Mouse (Mus musculus) hindbrain, embryonic 16.5 days (tissue): ENCODE measurements around the gene Stard5. TPM values are rescaled to one million over a fixed set of nuclear protein-coding genes. Genes with fewer than 3 reads are reported as not detected.

Experiments
- ATAC-seq: fragments of 200-750 bp; cut with Nextera tagmentation; 2 replicates; pipeline ENCODE4 v1.8.0; 2017; ENCODE audit warnings: moderate TSS enrichment, moderate library complexity
- H3K27ac ChIP-seq: fragments of 300-500 bp; sonication (generic); 2 replicates; pipeline ENCODE4 v1.5.1; 2014; ENCODE audit warnings: low read depth, mild to moderate bottlenecking, control low read depth, low read length, moderate library complexity
- H3K27me3 ChIP-seq: fragments of 300-500 bp; sonication (generic); replicated peaks from 2 replicates; pipeline ENCODE4 v1.6.1; 2014; ENCODE audit warnings: low read length; ENCODE audit not compliant: control insufficient read depth, insufficient read depth
- H3K36me3 ChIP-seq: fragments of 300-500 bp; sonication (generic); 2 replicates; pipeline ENCODE4 v1.6.1; 2014; ENCODE audit warnings: mild to moderate bottlenecking, low read length, moderate library complexity, mixed read lengths; ENCODE audit not compliant: control insufficient read depth, insufficient read depth
- H3K4me1 ChIP-seq: fragments of 300-500 bp; sonication (generic); 2 replicates; pipeline ENCODE4 v1.6.1; 2014; ENCODE audit warnings: low read depth, low read length; ENCODE audit not compliant: control insufficient read depth, insufficient read depth
- H3K4me2 ChIP-seq: fragments of 300-500 bp; sonication (generic); 2 replicates; pipeline ENCODE4 v1.6.1; 2014; ENCODE audit warnings: mild to moderate bottlenecking, low read length, control low read depth, moderate library complexity
- H3K4me3 ChIP-seq: fragments of 300-500 bp; sonication (generic); 2 replicates; pipeline ENCODE4 v1.5.1; 2014; ENCODE audit warnings: mild to moderate bottlenecking, low read length, control low read depth, moderate library complexity
- H3K9ac ChIP-seq: fragments of 300-500 bp; sonication (generic); 2 replicates; pipeline ENCODE4 v1.6.1; 2014; ENCODE audit warnings: low read depth, mild to moderate bottlenecking, control low read depth, low read length, moderate library complexity
- H3K9me3 ChIP-seq: fragments of 300-500 bp; sonication (generic); 2 replicates; pipeline ENCODE4 v1.6.1; 2014; ENCODE audit warnings: mild to moderate bottlenecking, low read length, moderate library complexity; ENCODE audit not compliant: control insufficient read depth
- WGBS: fragments of 180-500 bp; shearing (Covaris S2); extraction: QIAGEN DNeasy Blood & Tissue Kit; methylation state at CpG from one replicate; pipeline ENCODE4 v1.1.7; 2014; 5-methylcytosine and 5-hydroxymethylcytosine counted together
- polyA plus RNA-seq: library from polyadenylated mRNA; unstranded; fragments of >200 nt; fragmentation: Nextera tagmentation; extraction: Ambion mirVana; gene quantifications from 2 replicates; pipeline ENCODE4 v1.2.1, GENCODE M21; 2015

Stard5 gene
- polyA plus RNA-seq, 1 experiment from 2014 or later, result 7.3 TPM

DNA sequence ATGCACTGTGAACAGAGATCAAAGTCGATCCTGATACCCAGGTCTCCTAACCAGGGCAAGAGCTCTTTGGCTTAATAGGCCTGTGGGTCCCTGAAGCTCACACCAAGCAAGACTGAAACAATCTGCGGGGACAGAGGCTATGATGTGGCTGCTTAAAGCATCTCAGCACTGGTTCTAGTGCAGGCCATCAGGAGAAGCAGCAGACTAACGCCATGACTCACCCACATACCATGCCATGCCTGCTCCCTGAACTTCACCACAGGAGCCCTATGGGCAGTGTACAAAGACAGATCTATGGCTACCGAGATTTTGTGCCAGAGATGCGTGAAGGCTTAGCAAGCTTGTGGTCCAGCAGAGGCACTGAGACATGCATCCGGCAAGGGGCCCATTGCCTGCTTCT is 39.8 kb downstream of the Stard5 start:
- 91% methylated on average over 6 of the region's 6 CpGs for WGBS
- Histone ChIP-seq H3K36me3 (no peaks in the 10 kb centered on the region), H3K27me3 (no peaks in the 10 kb centered on the region), H3K9ac (no peak overlapping the region), H3K4me1 (no peaks in the 10 kb centered on the region), H3K4me2 (no peak overlapping the region), H3K4me3 (no peak overlapping the region), H3K9me3 (no peaks in the 10 kb centered on the region), H3K27ac (no peak overlapping the region)
- no peak for ATAC-seq

DNA sequence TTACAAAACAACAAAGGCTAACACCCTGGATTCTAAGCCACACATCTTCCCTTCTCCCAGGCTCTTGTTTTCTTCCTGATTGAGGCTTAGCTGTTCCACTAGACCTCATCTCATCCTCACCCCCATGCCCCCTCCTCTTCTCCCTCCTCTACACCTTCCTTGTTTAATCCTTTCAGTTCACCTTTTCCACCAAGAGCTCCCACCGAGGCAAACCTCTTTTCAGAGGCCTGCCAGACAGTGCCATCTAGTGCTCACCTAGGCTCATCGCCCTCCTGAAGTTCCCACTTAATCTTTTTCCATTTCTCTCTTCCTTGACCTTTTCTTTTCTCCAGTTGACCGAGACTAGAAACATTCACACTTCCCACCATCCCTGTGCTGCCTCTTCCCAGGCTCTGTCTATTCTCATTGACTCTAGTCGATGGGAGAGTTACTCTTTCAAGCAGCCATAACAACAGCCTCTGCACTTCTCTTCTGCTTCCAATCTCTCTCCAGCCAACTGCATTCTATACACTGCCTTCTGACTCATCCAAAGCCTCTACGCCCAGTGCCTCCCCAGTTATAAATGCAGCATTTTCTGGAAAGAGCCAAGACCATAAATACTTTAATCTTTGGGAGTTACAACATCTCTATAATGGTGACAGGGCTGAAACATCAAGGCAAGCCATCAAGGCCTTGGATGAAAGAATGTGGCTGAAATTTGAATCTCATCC is 43.9 kb downstream of the Stard5 start:
- WGBS, result 38% methylated on average over 5 of the region's 5 CpGs
- no peak overlapping the region for H3K9ac ChIP-seq
- no peak overlapping the region for H3K4me3 ChIP-seq
- H3K9me3 ChIP-seq, result no peaks in the 10 kb centered on the region
- no peak overlapping the region for H3K27ac ChIP-seq
- H3K27me3 ChIP-seq, result no peaks in the 10 kb centered on the region
- H3K4me1 ChIP-seq, result no peaks in the 10 kb centered on the region
- no peak for ATAC-seq
- H3K4me2 ChIP-seq, result no peak overlapping the region
- no peaks in the 10 kb centered on the region for H3K36me3 ChIP-seq

DNA sequence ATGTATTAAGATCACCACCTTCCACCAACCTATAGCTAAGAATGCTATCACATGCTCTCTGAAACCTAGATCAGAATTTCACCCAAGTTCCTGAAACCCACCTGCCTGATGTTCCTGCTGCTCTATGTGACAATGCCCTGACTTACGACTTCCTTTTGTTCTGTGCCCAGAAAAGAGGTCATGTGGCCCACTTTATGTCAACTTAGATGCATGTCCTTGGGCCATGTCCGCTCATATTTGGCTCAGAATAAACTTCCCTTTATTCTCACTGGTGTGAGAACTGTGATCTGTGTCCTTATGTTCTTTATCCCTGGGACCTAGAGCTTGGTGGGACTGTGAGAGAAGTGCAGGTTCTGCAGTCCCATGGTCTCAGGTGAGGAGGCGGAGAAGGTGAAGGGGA is 45.5 kb downstream of the Stard5 start:
- H3K36me3 ChIP-seq, result no peaks in the 10 kb centered on the region
- WGBS, result 90% methylated on average over 3 of the region's 3 CpGs
- no peaks in the 10 kb centered on the region for H3K9me3 ChIP-seq

DNA sequence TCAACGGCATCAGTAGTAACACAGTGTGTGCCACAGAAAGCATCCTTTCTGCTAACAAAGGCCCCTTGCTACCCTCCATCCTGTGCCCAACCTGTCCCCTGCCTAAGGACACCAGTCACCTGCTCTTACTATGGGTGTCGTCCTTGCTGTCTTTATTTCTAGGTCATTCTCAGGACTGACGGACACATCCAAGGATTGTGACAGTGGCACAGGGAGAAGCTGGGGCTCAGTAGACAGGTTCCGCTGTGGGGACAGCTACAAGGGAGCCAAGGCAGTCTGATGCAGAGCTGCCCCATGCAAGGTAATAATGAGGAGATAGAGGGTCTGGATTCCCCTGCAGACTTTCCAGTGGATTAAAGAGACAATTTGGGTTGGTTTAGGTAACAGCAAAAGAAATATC is 46.7 kb downstream of the Stard5 start:
- Histone ChIP-seq H3K27ac (no peak overlapping the region), H3K36me3 (no peaks in the 10 kb centered on the region), H3K27me3 (no peaks in the 10 kb centered on the region), H3K9ac (no peak overlapping the region), H3K4me2 (no peak overlapping the region), H3K9me3 (no peaks in the 10 kb centered on the region), H3K4me1 (no peaks in the 10 kb centered on the region), H3K4me3 (no peak overlapping the region)
- no peak for ATAC-seq
- WGBS, result 88% methylated on average over 4 of the region's 4 CpGs

More for the DNA sequence above, 45.5 kb downstream of the Stard5 start:
- H3K27ac ChIP-seq, result no peak overlapping the region
- H3K4me1 ChIP-seq, result no peaks in the 10 kb centered on the region
- H3K4me2 ChIP-seq, result no peak overlapping the region
- H3K27me3 ChIP-seq, result no peaks in the 10 kb centered on the region
- H3K9ac ChIP-seq, result no peak overlapping the region
- no peak for ATAC-seq
- no peak overlapping the region for H3K4me3 ChIP-seq

DNA sequence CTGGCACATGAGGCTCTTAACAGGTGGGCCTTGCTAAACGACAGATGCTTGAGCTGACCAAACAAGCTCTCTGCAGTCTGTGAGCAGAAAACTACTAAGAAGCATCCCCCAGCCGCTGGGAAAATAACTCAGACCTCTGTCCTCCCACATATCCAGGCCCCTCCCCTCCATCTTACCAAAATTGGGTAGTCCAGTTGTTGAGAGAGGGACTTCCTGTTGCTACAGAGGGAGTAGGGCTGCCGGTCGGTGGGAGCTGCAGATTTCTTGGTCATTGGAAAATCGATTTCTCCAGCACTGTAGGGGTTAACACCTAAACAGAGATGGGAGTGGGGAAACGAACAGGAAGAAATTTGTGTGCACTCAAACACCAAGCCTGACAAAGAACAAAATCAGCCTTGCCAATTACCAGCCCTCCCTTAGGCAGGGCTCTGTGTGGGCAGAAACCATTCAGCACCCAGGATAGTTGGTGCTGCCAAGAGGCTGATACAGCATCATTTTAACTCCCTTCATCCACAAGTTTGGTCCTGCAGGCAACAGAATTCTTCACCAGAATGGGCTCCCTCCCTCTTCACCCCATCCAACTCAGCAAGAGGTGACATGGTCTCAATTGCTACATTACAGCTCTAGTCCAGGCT is 51.0 kb downstream of the Stard5 start:
- no peak overlapping the region for H3K4me2 ChIP-seq
- ATAC-seq, result no peak
- no peak overlapping the region for H3K9ac ChIP-seq
- 53% methylated on average over 6 of the region's 6 CpGs for WGBS
- H3K4me3 ChIP-seq, result no peak overlapping the region
- no peak overlapping the region for H3K27ac ChIP-seq
- no peaks in the 10 kb centered on the region for H3K27me3 ChIP-seq
- no peaks in the 10 kb centered on the region for H3K4me1 ChIP-seq
- H3K36me3 ChIP-seq, result no peaks in the 10 kb centered on the region
- H3K9me3 ChIP-seq, result no peaks in the 10 kb centered on the region

DNA sequence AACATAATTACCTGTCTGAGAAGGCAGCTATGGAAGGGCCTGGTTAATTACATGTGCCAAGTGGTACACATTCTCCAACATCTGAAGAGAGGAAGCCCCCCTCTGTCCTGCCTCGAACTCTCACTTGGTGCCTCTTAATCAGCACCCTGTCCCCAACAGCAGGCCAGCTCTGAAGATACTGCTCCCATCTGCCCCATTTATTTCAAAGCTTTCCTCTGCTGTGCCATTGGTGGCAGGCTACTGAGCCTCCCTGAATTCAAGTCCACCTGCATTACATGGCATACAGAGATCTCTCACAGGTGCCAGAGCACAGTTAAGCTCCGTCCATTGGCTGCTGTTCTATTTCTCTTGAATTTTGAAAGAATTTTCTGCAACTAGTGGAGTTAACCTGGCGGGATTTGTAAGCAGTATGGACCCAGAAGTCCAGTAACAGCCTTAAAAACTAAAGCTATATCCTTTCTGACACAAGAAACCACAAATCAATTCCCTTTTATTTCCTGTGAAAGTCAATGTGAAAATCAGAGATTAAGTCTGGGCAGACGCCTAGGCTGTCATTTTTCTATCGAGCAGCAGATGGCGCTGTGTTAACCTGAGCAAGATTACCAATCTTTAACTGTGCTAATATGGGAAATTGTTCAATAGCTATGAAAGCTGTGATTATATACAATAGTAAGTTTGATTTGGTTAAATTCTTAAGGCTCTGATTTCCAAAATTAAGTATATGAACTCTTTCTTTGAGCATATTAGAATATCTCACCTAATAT is 63.9 kb downstream of the Stard5 start:
- Histone ChIP-seq H3K27me3 (no peaks in the 10 kb centered on the region), H3K4me1 (no peaks in the 10 kb centered on the region), H3K36me3 (no peaks in the 10 kb centered on the region), H3K4me2 (no peak overlapping the region), H3K4me3 (no peak overlapping the region), H3K9ac (no peak overlapping the region), H3K9me3 (no peaks in the 10 kb centered on the region), H3K27ac (no peak overlapping the region)
- 33% methylated on average over 6 of the region's 6 CpGs for WGBS
- no peak for ATAC-seq

DNA sequence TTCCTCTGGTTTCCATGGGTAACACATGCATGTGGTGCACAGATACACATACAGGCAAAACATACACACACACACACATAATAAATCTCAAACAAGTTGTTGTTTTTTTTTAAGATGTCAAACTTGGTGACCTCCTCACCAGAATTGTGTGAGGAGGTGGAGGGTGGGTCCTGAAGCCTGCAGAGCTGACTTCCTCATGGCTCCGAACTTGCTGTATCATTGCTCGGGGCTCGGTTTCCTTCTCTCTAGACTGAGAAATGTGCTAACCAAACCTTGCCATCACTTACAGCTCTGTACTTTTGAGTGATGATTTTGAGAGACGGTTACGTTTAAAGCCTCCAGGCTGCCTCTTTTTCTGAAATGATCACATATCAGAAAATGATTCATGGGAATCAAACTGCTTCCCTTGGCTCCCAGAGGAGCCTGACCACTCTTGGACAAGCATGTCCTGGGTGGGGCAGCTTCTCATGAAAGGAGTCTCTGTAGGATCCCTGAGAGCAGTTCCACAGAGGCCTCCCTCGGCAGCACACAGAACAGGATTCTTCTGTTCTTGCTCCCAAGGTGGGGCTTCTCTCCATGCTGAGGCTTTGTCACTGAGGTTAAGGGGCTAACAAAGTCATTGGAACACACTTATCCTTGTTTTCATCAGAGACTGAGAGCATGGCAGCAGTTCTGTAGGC is 67.4 kb downstream of the Stard5 start:
- Histone ChIP-seq H3K27me3 (no peaks in the 10 kb centered on the region), H3K4me3 (no peak overlapping the region), H3K4me1 (no peaks in the 10 kb centered on the region), H3K36me3 (no peaks in the 10 kb centered on the region), H3K4me2 (no peak overlapping the region), H3K9ac (no peak overlapping the region), H3K9me3 (no peaks in the 10 kb centered on the region), H3K27ac (no peak overlapping the region)
- 72% methylated on average over 6 of the region's 6 CpGs for WGBS
- ATAC-seq, result no peak
